Mouse (Mus musculus) CH12.LX (cell line): ENCODE measurements around the gene Otud5. TPM values are rescaled to one million over a fixed set of nuclear protein-coding genes. Genes with fewer than 3 reads are reported as not detected.

Experiments
- DNase-seq: peaks from one replicate; pipeline ENCODE4 v3.0.0-alpha.2; 2013; ENCODE audit errors: extremely low read depth
- H3K27ac ChIP-seq: 2 replicates; pipeline ENCODE4 v1.5.1; 2012; ENCODE audit warnings: low read depth, mild to moderate bottlenecking, control low read depth, moderate library complexity; ENCODE audit not compliant: insufficient read depth
- H3K27me3 ChIP-seq: replicated peaks from 2 replicates; pipeline ENCODE3; 2012; ENCODE audit warnings: inconsistent platforms
- H3K36me3 ChIP-seq, 2 experiments: replicated peaks in 1 of 2; 2 replicates each; pipeline versions ENCODE3 to v1.6.1; 2012; ENCODE audit warnings: inconsistent platforms in 1 of 2, low read length in 1 of 2, mild to moderate bottlenecking in 1 of 2, mixed read lengths in 1 of 2, moderate library complexity in 1 of 2; ENCODE audit not compliant: control insufficient read depth in 1 of 2, insufficient read depth in 1 of 2
- H3K4me1 ChIP-seq, 2 experiments: 2 replicates each; pipeline ENCODE4 v1.6.1; 2012; ENCODE audit warnings: inconsistent platforms in 1 of 2, moderate library complexity in 1 of 2; ENCODE audit not compliant: insufficient read depth in 2 of 2, control insufficient read depth in 1 of 2
- H3K4me2 ChIP-seq: 2 replicates; pipeline ENCODE4 v1.6.1; 2012; ENCODE audit warnings: low read depth, mild to moderate bottlenecking, control low read depth; ENCODE audit not compliant: poor library complexity, insufficient read depth, severe bottlenecking
- H3K4me3 ChIP-seq, 3 experiments: fragments of 150-350 bp in 1 of 3; sonication (generic) in 1 of 3; replicated peaks in 1 of 3; 2 replicates each; pipeline versions ENCODE3 to v1.5.1; 2011 to 2012; ENCODE audit warnings: low read depth in 2 of 3, low read length in 2 of 3, mild to moderate bottlenecking in 2 of 3, moderate library complexity in 2 of 3, control low read depth in 1 of 3, improper control_type of control experiment in 1 of 3, inconsistent platforms in 1 of 3, mixed read lengths in 1 of 3; ENCODE audit not compliant: poor library complexity in 1 of 3
- H3K79me2 ChIP-seq: replicated peaks from 2 replicates; pipeline ENCODE4 v1.6.1; 2012; ENCODE audit warnings: mild to moderate bottlenecking, moderate library complexity; ENCODE audit not compliant: control insufficient read depth, poor library complexity, insufficient read depth, severe bottlenecking; ENCODE audit errors: extremely low read depth
- H3K9ac ChIP-seq: 2 replicates; pipeline ENCODE4 v1.6.1; 2012; ENCODE audit warnings: low read depth, mild to moderate bottlenecking, control low read depth, moderate library complexity; ENCODE audit not compliant: insufficient read depth
- H3K9me3 ChIP-seq: replicated peaks from 2 replicates; pipeline ENCODE3; 2012; ENCODE audit warnings: low read length, inconsistent platforms, mixed read lengths
- BHLHE40 ChIP-seq: IDR thresholded peaks from 2 replicates; pipeline ENCODE4 v1.6.1; 2011; ENCODE audit warnings: mild to moderate bottlenecking, low read depth, low read length, improper control_type of control experiment
- CHD1 ChIP-seq: IDR thresholded peaks from 2 replicates; pipeline ENCODE4 v1.6.1; 2012; ENCODE audit warnings: low read depth, low read length, improper control_type of control experiment, inconsistent platforms
- CHD2 ChIP-seq: IDR thresholded peaks from 2 replicates; pipeline ENCODE4 v1.6.1; 2011; ENCODE audit warnings: low read length, improper control_type of control experiment
- E2F4 ChIP-seq: IDR thresholded peaks from 2 replicates; pipeline ENCODE4 v1.6.1; 2011; ENCODE audit warnings: low read depth, low read length, improper control_type of control experiment; ENCODE audit not compliant: insufficient replicate concordance
- ELF1 ChIP-seq: IDR thresholded peaks from 2 replicates; pipeline ENCODE4 v1.6.1; 2014; ENCODE audit warnings: low read depth, mild to moderate bottlenecking, inconsistent platforms, low read length, improper control_type of control experiment
- EP300 ChIP-seq: IDR thresholded peaks from 2 replicates; pipeline ENCODE4 v1.6.1; 2011; ENCODE audit warnings: low read length, improper control_type of control experiment
- ETS1 ChIP-seq: conservative IDR thresholded peaks from 2 replicates; pipeline ENCODE4 v1.6.1; 2012; ENCODE audit warnings: low read depth, mild to moderate bottlenecking, inconsistent platforms, low read length, improper control_type of control experiment, moderate library complexity
- GABPA ChIP-seq: IDR thresholded peaks from 2 replicates; pipeline ENCODE4 v1.6.1; 2012; ENCODE audit warnings: low read depth, low read length, improper control_type of control experiment, inconsistent platforms; ENCODE audit not compliant: insufficient replicate concordance
- HCFC1 ChIP-seq: IDR thresholded peaks from 2 replicates; pipeline ENCODE4 v1.6.1; 2012; ENCODE audit warnings: low read depth, mild to moderate bottlenecking, inconsistent platforms, low read length, improper control_type of control experiment
- IRF4 ChIP-seq: IDR thresholded peaks from 2 replicates; pipeline ENCODE4 v1.6.1; 2014; ENCODE audit warnings: low read depth, mild to moderate bottlenecking, inconsistent platforms, low read length, improper control_type of control experiment
- JUN ChIP-seq: IDR thresholded peaks from 2 replicates; pipeline ENCODE4 v1.6.1; 2011; ENCODE audit warnings: low read depth, mild to moderate bottlenecking, low read length, improper control_type of control experiment, moderate library complexity; ENCODE audit not compliant: insufficient read depth
- JUND ChIP-seq: conservative IDR thresholded peaks from 2 replicates; pipeline ENCODE4 v1.6.1; 2011; ENCODE audit warnings: low read depth, low read length, improper control_type of control experiment
- KAT2A ChIP-seq: IDR thresholded peaks from 2 replicates; pipeline ENCODE4 v1.6.1; 2012; ENCODE audit warnings: low read length, improper control_type of control experiment, inconsistent platforms; ENCODE audit not compliant: insufficient replicate concordance
- MAFK ChIP-seq: IDR thresholded peaks from 2 replicates; pipeline ENCODE4 v1.6.1; 2011; ENCODE audit warnings: low read length, improper control_type of control experiment; ENCODE audit not compliant: insufficient replicate concordance
- MAX ChIP-seq: IDR thresholded peaks from 2 replicates; pipeline ENCODE4 v1.6.1; 2011; ENCODE audit warnings: low read length, improper control_type of control experiment
- MAZ ChIP-seq: IDR thresholded peaks from 2 replicates; pipeline ENCODE4 v1.6.1; 2012; ENCODE audit warnings: low read depth, mild to moderate bottlenecking, inconsistent platforms, low read length, improper control_type of control experiment, moderate library complexity
- MEF2A ChIP-seq: IDR thresholded peaks from 2 replicates; pipeline ENCODE4 v1.6.1; 2014; ENCODE audit warnings: low read depth, mild to moderate bottlenecking, inconsistent platforms, low read length, improper control_type of control experiment, borderline replicate concordance
- MYC ChIP-seq: IDR thresholded peaks from 2 replicates; pipeline ENCODE4 v1.6.1; 2011; ENCODE audit warnings: low read depth, mild to moderate bottlenecking, improper control_type of control experiment, low read length
- NELFE ChIP-seq: IDR thresholded peaks from 2 replicates; pipeline ENCODE4 v1.6.1; 2011; ENCODE audit warnings: low read depth, low read length, improper control_type of control experiment
- NRF1 ChIP-seq: IDR thresholded peaks from 2 replicates; pipeline ENCODE4 v1.6.1; 2014; ENCODE audit warnings: low read depth, mild to moderate bottlenecking, inconsistent platforms, low read length, improper control_type of control experiment, moderate library complexity
- PAX5 ChIP-seq: IDR thresholded peaks from 2 replicates; pipeline ENCODE4 v1.6.1; 2012; ENCODE audit warnings: low read length, inconsistent platforms, mixed read lengths
- POLR2A ChIP-seq: IDR thresholded peaks from 2 replicates; pipeline ENCODE4 v1.6.1; 2011; ENCODE audit warnings: low read depth, mild to moderate bottlenecking, improper control_type of control experiment, low read length
- POLR2AphosphoS2 ChIP-seq: IDR thresholded peaks from 2 replicates; pipeline ENCODE4 v1.6.1; 2011; ENCODE audit warnings: low read depth, low read length, improper control_type of control experiment
- RAD21 ChIP-seq: IDR thresholded peaks from 2 replicates; pipeline ENCODE4 v1.6.1; 2011; ENCODE audit warnings: low read depth, mild to moderate bottlenecking, low read length, improper control_type of control experiment, moderate library complexity
- RCOR1 ChIP-seq: conservative IDR thresholded peaks from 2 replicates; pipeline ENCODE4 v1.6.1; 2012; ENCODE audit warnings: low read depth, mild to moderate bottlenecking, inconsistent platforms, low read length, improper control_type of control experiment
- SIN3A ChIP-seq: IDR thresholded peaks from 2 replicates; pipeline ENCODE4 v1.6.1; 2012; ENCODE audit warnings: low read length, improper control_type of control experiment, inconsistent platforms
- SMC3 ChIP-seq: IDR thresholded peaks from 2 replicates; pipeline ENCODE4 v1.6.1; 2011; ENCODE audit warnings: low read depth, low read length, improper control_type of control experiment
- TBP ChIP-seq: conservative IDR thresholded peaks from 2 replicates; pipeline ENCODE4 v1.6.1; 2011; ENCODE audit warnings: low read depth, low read length, improper control_type of control experiment
- UBTF ChIP-seq: IDR thresholded peaks from 2 replicates; pipeline ENCODE4 v1.6.1; 2012; ENCODE audit warnings: low read depth, mild to moderate bottlenecking, inconsistent platforms, low read length, improper control_type of control experiment, moderate library complexity
- USF1 ChIP-seq: IDR thresholded peaks from 2 replicates; pipeline ENCODE4 v1.6.1; 2014; ENCODE audit warnings: low read depth, mild to moderate bottlenecking, inconsistent platforms, low read length, improper control_type of control experiment
- ZC3H11A ChIP-seq: IDR thresholded peaks from 2 replicates; pipeline ENCODE4 v1.6.1; 2012; ENCODE audit warnings: low read depth, mild to moderate bottlenecking, inconsistent platforms, low read length, improper control_type of control experiment
- ZKSCAN1 ChIP-seq: IDR thresholded peaks from 2 replicates; pipeline ENCODE4 v1.6.1; 2012; ENCODE audit warnings: low read depth, inconsistent platforms, low read length, improper control_type of control experiment, borderline replicate concordance
- ZMIZ1 ChIP-seq: IDR thresholded peaks from 2 replicates; pipeline ENCODE4 v1.6.1; 2012; ENCODE audit warnings: low read depth, mild to moderate bottlenecking, inconsistent platforms, low read length, improper control_type of control experiment
- ZNF384 ChIP-seq: IDR thresholded peaks from 2 replicates; pipeline ENCODE4 v1.6.1; 2012; ENCODE audit warnings: low read depth, low read length, improper control_type of control experiment, inconsistent platforms
- dilution Hi-C: fragments of 300-500 bp; cut with MboI; formaldehyde crosslinking; loops from 2 replicates; pipeline ENCODE4 v1.14.3; 2020; ENCODE audit warnings: low sequenced_read_pairs; ENCODE audit not compliant: extremely low pct_unique_long_range_greater_than_20kb, extremely low pct_ligation_motif_present
- in situ Hi-C: fragments of 300-500 bp; cut with MboI; formaldehyde crosslinking; loops from 3 replicates; pipeline ENCODE4 v1.14.3; 2019; ENCODE audit warnings: low sequenced_read_pairs, low pct_ligation_motif_present, low pct_unique_long_range_greater_than_20kb, mixed read lengths
- polyA plus RNA-seq: library from polyadenylated mRNA; unstranded; fragments of >175 nt; gene quantifications from 2 replicates; pipeline ENCODE4 v1.2.1, GENCODE M21; 2012; ENCODE audit warnings: low read depth; ENCODE audit not compliant: insufficient read length
- total RNA-seq, 2 experiments: library from RNA; depleted of rRNA; stranded (reverse); fragments of 300-350 nt in 1 of 2; fragments of >200 nt in 1 of 2; gene quantifications; 2 replicates each; pipeline ENCODE4 v1.2.3; 2012 to 2014

Otud5 gene
- total and polyA plus RNA-seq, 3 experiments = 58.0 to 92.7 (median 67.8) TPM

GRCm38 (mm10) chrX:7879819-7880218 lies 38.7 kb downstream of the Otud5 start (continued):
- TF ChIP-seq KAT2A = no peak
- no peak for TF ChIP-seq TBP
- no peak for TF ChIP-seq JUND
- 0 out of 2 replicates have a peak, but pooled peaks have one; percentile 22 for TF ChIP-seq POLR2A
- TF ChIP-seq EP300 = no peak
- TF ChIP-seq MYC = no peak
- peak; percentile 73; the same call in 1 of the 2 replicates for TF ChIP-seq MAZ
- no peak for TF ChIP-seq ETS1
- no peak for TF ChIP-seq ZC3H11A
- no peak for TF ChIP-seq MAX
- 0 out of 2 replicates have a peak, but pooled peaks have one; percentile 28 for TF ChIP-seq POLR2AphosphoS2
- TF ChIP-seq CHD2 = no peak

GRCm38 (mm10) chrX:7883841-7884567 lies 42.8 kb downstream of the Otud5 start, which contains the start of gene Slc35a2:
Gene Slc35a2, plus strand, starts transcription at chrX:7884028.
- H3K4me3 ChIP-seq = peak within 1 kb of the TSS; percentile 67 to 98 (median 69)
- peaks cover 34 to 44% of the 10 kb centered on the region in 2 experiments for H3K36me3 ChIP-seq
- H3K79me2 ChIP-seq = peaks cover 32% of the 10 kb centered on the region
- peaks cover 4 to 12% of the 10 kb centered on the region in 2 experiments; a peak in 2 of 4 replicates for H3K4me1 ChIP-seq
- H3K27me3 ChIP-seq = no peaks in the 10 kb centered on the region
- H3K4me2 ChIP-seq = peak within 1 kb of the TSS; percentile 78
- in situ Hi-C loops = no loop called here
- dilution Hi-C loops = no loop called here
- no peaks in the 10 kb centered on the region for H3K9me3 ChIP-seq
- peak; percentile 88 for DNase-seq
- peak within 1 kb of the TSS; percentile 87 for H3K27ac ChIP-seq
- peak within 1 kb of the TSS; percentile 78 for H3K9ac ChIP-seq
- TF ChIP-seq RAD21 = no peak; the same call in 1 of the 2 replicates
- TF ChIP-seq ZC3H11A = no peak
- TF ChIP-seq CHD1 = no peak
- TF ChIP-seq NELFE = no peak; the same call in 1 of the 2 replicates
- no peak for TF ChIP-seq TBP
- no peak for TF ChIP-seq JUN
- TF ChIP-seq ZNF384 = no peak
- peak; percentile 61 for TF ChIP-seq HCFC1
- peak; percentile 46; the same call in 1 of the 2 replicates for TF ChIP-seq MAZ
- TF ChIP-seq JUND = no peak
- TF ChIP-seq MYC = no peak
- peak; percentile 84 for TF ChIP-seq ELF1
- TF ChIP-seq SIN3A = peak; percentile 65
- peak; percentile 78 for TF ChIP-seq BHLHE40
- TF ChIP-seq MAFK = no peak
- peak; percentile 65; the same call in 1 of the 2 replicates for TF ChIP-seq CHD2
- TF ChIP-seq NRF1 = no peak
- no peak for TF ChIP-seq USF1
- TF ChIP-seq MAX = no peak
- peak; percentile 67 for TF ChIP-seq POLR2A
- TF ChIP-seq RCOR1 = no peak
- 0 out of 2 replicates have a peak, but pooled peaks have one; percentile 9 for TF ChIP-seq IRF4
- no peak for TF ChIP-seq ZKSCAN1
- no peak for TF ChIP-seq PAX5
- TF ChIP-seq MEF2A = no peak; the same call in none of the 2 replicates
- no peak for TF ChIP-seq E2F4
- TF ChIP-seq UBTF = no peak
- TF ChIP-seq GABPA = no peak
- peak; percentile 99 for TF ChIP-seq POLR2AphosphoS2
- TF ChIP-seq SMC3 = no peak
- peak; percentile 82 for TF ChIP-seq ZMIZ1
